Mouse (Mus musculus): ENCODE measurements around the gene Aplp2. TPM values are rescaled to one million over a fixed set of nuclear protein-coding genes. Genes with fewer than 3 reads are reported as not detected.

The Aplp2 gene
- total and polyA plus RNA-seq, 3 experiments: 431 to 689 (median 578) TPM

GRCm38 (mm10) chr9:31122464-31123030 lies 89.1 kb downstream of the Aplp2 start:
- no peak for DNase-seq

DNA sequence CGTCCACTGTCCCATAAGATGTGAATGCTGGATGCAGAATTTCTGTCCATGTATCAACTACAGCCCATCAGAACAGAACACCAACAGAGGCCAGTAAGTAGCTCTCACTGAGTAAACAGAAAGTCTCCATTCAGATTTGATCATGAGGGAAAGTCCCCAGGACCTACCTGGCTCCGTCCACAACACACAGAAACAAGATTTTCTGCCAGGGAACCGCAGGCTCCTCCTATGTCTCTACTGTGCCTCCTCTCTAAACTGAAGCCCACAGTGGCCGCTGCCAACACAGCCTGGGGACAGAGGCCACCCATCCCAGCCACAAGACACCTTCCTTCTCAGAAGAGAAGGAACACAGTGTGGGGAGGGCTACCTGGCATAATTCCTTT lies 91.1 kb downstream of the Aplp2 start:
- DNase-seq: no peak

- DNase-seq: no peak
Observed at GRCm38 (mm10) chr9:31119882-31120532, 91.6 kb downstream of the Aplp2 start.

- DNase-seq: no peak
Observed at GRCm38 (mm10) chr9:31119405-31119804, 92.2 kb downstream of the Aplp2 start.

DNA sequence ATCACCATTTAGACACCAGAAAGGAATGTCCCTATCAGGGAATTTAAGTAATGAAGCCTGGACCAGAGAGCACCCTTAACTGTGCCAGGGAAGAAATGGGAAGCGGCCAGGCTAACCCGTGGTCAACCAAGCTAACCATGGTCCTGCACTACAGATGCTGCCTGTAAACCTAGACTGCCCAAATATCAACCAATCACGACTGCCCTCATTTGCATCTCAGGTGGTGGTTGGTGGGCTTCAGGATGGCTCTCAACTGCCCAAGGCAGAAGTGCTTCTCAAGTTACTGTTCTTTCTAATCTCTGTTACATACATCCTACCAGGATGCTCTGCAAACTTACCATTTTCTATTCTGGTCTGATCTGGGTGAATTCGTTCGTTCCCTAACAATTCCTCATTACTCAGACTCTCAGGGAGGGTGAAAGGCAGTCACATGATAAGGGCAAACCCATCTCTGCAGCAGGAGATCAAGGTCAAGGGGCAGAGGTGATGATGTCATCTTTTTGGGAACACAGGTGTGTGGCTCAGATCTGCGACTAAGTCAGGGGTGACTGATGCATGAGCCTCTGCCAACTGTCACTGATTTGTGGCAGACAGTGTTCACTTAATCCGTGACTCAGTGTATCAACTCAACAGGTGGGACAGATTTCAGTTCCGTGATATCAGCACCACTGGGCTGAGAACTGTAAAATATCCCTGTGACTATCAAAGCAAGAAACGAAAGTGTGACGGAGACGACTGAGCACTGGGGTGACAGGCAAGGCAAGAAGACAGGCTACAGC lies 92.9 kb downstream of the Aplp2 start:
- no peak for DNase-seq

DNA sequence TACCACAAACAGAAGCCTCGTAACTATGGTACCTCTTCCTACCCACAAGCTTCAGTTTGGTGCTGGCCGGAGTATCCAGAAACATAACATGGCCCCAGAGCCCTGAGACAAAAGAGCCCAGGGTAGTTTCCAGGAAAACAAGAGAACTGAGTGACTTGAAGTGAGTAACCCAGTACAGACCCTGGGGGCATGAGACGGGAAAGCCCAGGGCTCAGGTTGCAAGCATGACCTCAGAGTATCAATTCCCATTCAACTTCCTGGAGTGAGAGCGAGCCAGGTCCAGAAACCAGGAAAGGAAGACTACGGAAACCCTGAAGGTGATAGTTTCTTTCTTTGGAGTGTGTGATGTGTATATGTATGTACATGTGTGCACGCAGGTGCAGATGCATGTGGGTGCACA lies 94.1 kb downstream of the Aplp2 start:
- no peak for DNase-seq

DNA sequence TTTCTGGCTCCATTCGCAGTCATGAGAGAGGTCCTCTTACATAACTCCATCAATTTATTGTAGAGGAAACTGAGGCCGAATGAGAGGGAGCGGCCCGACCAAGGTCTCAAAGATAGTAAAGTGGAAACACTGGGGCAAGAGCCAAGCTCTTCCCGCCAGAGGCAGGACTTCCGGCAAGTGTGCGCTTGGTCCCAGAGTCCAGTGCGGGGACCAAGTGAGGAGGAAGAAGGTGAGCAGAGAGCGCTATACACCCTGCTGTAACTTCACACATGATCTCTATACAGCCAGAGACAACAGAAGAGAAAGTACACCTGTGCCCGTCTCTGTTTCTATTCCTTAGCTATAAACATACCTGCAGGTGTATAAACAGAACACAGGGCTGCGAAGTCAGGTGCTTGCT lies 94.5 kb downstream of the Aplp2 start:
- no peak for DNase-seq

GRCm38 (mm10) chr9:31115586-31115985 lies 96.0 kb downstream of the Aplp2 start:
- DNase-seq: no peak

DNA sequence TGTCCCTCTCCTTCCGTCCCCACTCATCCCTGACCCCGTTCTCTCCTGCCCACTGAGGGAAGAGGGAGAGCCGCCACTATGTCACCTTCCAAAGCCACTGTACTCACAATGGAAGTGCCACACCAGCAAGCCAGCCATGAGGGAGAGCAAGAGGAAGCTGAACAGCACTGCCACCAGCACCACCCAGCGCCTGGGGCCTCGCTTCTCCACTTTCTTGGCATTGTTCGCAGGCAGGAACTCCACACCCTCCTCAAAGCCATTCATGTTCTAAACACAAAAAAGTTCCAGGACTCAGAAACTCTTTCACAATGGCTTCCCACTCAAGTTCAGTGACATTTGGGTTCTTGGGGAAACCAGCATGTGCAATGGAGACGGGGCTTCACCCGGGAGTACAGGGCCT lies 103.2 kb downstream of the Aplp2 start:
- DNase-seq: no peak

Other genes with a start within 250 kb of the Aplp2 start
- 10 to 100 TPM; 33.6 to 60.4 TPM for gene Zbtb44, start 181.2 kb downstream of the Aplp2 start, total RNA-seq (2021)
- 16.7 and 17.7 TPM in 2 replicates for gene Zbtb44, start 181.2 kb downstream of the Aplp2 start, polyA plus RNA-seq (2012; rRNA removed)
- gene St14, start 80.0 kb downstream of the Aplp2 start, total RNA-seq (2021): 1 to 10 TPM in 1 of 2 experiments, under 1 TPM in 1; 0.48 to 1.5 TPM
- 0.41 and 1.2 TPM in 2 replicates for gene St14, start 80.0 kb downstream of the Aplp2 start, polyA plus RNA-seq (2012; rRNA removed)
- gene Prdm10, start 68.7 kb upstream of the Aplp2 start, total RNA-seq (2021): 10 to 100 TPM in 1 of 2 experiments, 1 to 10 TPM in 1; 8.4 to 11.3 TPM
- gene Prdm10, start 68.7 kb upstream of the Aplp2 start, polyA plus RNA-seq (2012; rRNA removed): 6.8 and 8.6 TPM in 2 replicates
- 10 to 100 TPM; 15.7 to 19.0 TPM for gene Nfrkb, start 174.4 kb upstream of the Aplp2 start, total RNA-seq (2021)
- gene Nfrkb, start 174.4 kb upstream of the Aplp2 start, polyA plus RNA-seq (2012; rRNA removed): 17.7 and 18.7 TPM in 2 replicates

Measured in adrenal gland, adult 2 months (tissue).